Comparison of ENCODE assay signal across 19 mouse cellular contexts in genomic region chr17:83339368-83340085, GRCm38 (mm10). TPM values are rescaled to one million over a fixed set of nuclear protein-coding genes. Genes with fewer than 3 reads are reported as not detected.
DNase-seq lines count a peak whose midpoint lies in the region; ATAC-seq and TF ChIP-seq lines count a peak whose summit lies in the region.
"Had no signal": no experiment of that assay in that cellular context is flagged by ENCODE, and none has a peak within 500 bp of the region (broad histone marks: within the 10 kb centered on the region; RNA-seq: fewer than 3 reads in every experiment).

No protein-coding gene starts in this region.

- H3K27ac ChIP-seq in spleen, adult 2 months (ENCODE audit: insufficient read depth, low read length): peak overlapping the region; percentile 83
- no peak overlapping the region for H3K27ac ChIP-seq in intestine, postnatal 0 days (ENCODE audit: low read depth, low read length)
- H3K27ac ChIP-seq in stomach, embryonic 15.5 days: no peak overlapping the region
- H3K27ac ChIP-seq in hindbrain, embryonic 12.5 days: no peak overlapping the region
- H3K27ac ChIP-seq in hindbrain, embryonic 13.5 days: no peak overlapping the region
- H3K27ac ChIP-seq: forebrain, embryonic 15.5 days; limb, embryonic 10.5 days; midbrain, embryonic 15.5 days had no signal

- peaks cover 6% of the 10 kb centered on the region; the same call in 1 of the 2 replicates for H3K4me1 ChIP-seq in spleen, adult 2 months (ENCODE audit: control insufficient read depth, insufficient read depth, insufficient read length)
- 0 out of 2 replicates have a peak, but pooled peaks cover 4% of the 10 kb centered on the region for H3K4me1 ChIP-seq in intestine, postnatal 0 days (replicated peaks; ENCODE audit: control insufficient read depth, insufficient read depth, low read length)
- H3K4me1 ChIP-seq in stomach, embryonic 15.5 days: no peaks in the 10 kb centered on the region
- H3K4me1 ChIP-seq in hindbrain, embryonic 12.5 days: peaks cover 16% of the 10 kb centered on the region
- peaks cover 9% of the 10 kb centered on the region; the same call in 1 of the 2 replicates for H3K4me1 ChIP-seq in hindbrain, embryonic 13.5 days (replicated peaks)
- H3K4me1 ChIP-seq: forebrain, embryonic 15.5 days; midbrain, embryonic 15.5 days had no signal

- DNase-seq in spleen, adult 2 months (ENCODE audit: low read depth in 1 of 2, low spot score in 2 of 2): peak; percentile 55 to 58
- no peak for DNase-seq in spleen, postnatal 4 days (ENCODE audit: low spot score in 2 of 2)
- no peak for DNase-seq in kidney, adult 11 months
- DNase-seq: cerebellum, adult 18-20 months; gastrocnemius, postnatal 14 days; heart, adult 18-20 months; heart, postnatal 36 days; right cerebral cortex, postnatal 4 days had no signal

- H3K4me3 ChIP-seq in spleen, adult 2 months (ENCODE audit: extremely low read depth, insufficient read depth, insufficient read length): no peak overlapping the region
- no peak overlapping the region for H3K4me3 ChIP-seq in intestine, postnatal 0 days (ENCODE audit: low read depth, low read length)
- H3K4me3 ChIP-seq in stomach, embryonic 15.5 days (replicated peaks): no peak overlapping the region
- no peak overlapping the region for H3K4me3 ChIP-seq in hindbrain, embryonic 12.5 days
- H3K4me3 ChIP-seq in hindbrain, embryonic 13.5 days: no peak overlapping the region
- H3K4me3 ChIP-seq: forebrain, embryonic 15.5 days; limb, embryonic 10.5 days; megakaryocyte, embryonic 14.5 days; midbrain, embryonic 15.5 days had no signal

- H3K4me2 ChIP-seq in intestine, postnatal 0 days (replicated peaks; ENCODE audit: low read depth): no peak overlapping the region
- no peak overlapping the region for H3K4me2 ChIP-seq in stomach, embryonic 15.5 days
- H3K4me2 ChIP-seq in hindbrain, embryonic 12.5 days (replicated peaks): no peak overlapping the region
- H3K4me2 ChIP-seq in hindbrain, embryonic 13.5 days: no peak overlapping the region
- H3K4me2 ChIP-seq: forebrain, embryonic 15.5 days; midbrain, embryonic 15.5 days had no signal

- H3K9me3 ChIP-seq in intestine, postnatal 0 days (ENCODE audit: control insufficient read depth): no peaks in the 10 kb centered on the region
- H3K9me3 ChIP-seq in stomach, embryonic 15.5 days: no peaks in the 10 kb centered on the region
- H3K9me3 ChIP-seq in hindbrain, embryonic 12.5 days (replicated peaks): no peaks in the 10 kb centered on the region
- no peaks in the 10 kb centered on the region for H3K9me3 ChIP-seq in hindbrain, embryonic 13.5 days
- H3K9me3 ChIP-seq: forebrain, embryonic 15.5 days; limb, embryonic 10.5 days; megakaryocyte, embryonic 14.5 days; midbrain, embryonic 15.5 days had no signal

- TF ChIP-seq POLR2A in spleen, adult 2 months (IDR thresholded peaks at IDR 0.05; ENCODE audit: low read depth, low read length): 0 out of 2 replicates have a peak, but pooled peaks have one; percentile 10

- ATAC-seq in activated CD4-positive, CD25-positive, alpha-beta regulatory T cell, adult 4 months: peak; percentile 67
- peak; percentile 60; the same call in 1 of the 2 replicates for ATAC-seq in intestine, postnatal 0 days
- 0 out of 2 replicates have a peak, but pooled peaks have one; percentile 50 for ATAC-seq in stomach, embryonic 15.5 days (ENCODE audit: insufficient read depth, low FRiP score, low read depth)
- no peak for ATAC-seq in hindbrain, embryonic 12.5 days (ENCODE audit: low FRiP score)
- ATAC-seq in hindbrain, embryonic 13.5 days (ENCODE audit: low FRiP score): no peak
- ATAC-seq: forebrain, embryonic 15.5 days; hindbrain, embryonic 16.5 days; midbrain, embryonic 15.5 days had no signal

- no peak overlapping the region for H3K9ac ChIP-seq in intestine, postnatal 0 days (ENCODE audit: low read depth, low read length)
- no peak overlapping the region for H3K9ac ChIP-seq in stomach, embryonic 15.5 days
- H3K9ac ChIP-seq in hindbrain, embryonic 12.5 days: no peak overlapping the region
- no peak overlapping the region for H3K9ac ChIP-seq in hindbrain, embryonic 13.5 days
- H3K9ac ChIP-seq: forebrain, embryonic 15.5 days; midbrain, embryonic 15.5 days had no signal

- H3K36me3 ChIP-seq in spleen, adult 2 months (ENCODE audit: control insufficient read depth, insufficient read depth, low read length): no peaks in the 10 kb centered on the region
- H3K36me3 ChIP-seq in intestine, postnatal 0 days (ENCODE audit: control insufficient read depth, insufficient read depth): no peaks in the 10 kb centered on the region
- H3K36me3 ChIP-seq in stomach, embryonic 15.5 days: no peaks in the 10 kb centered on the region
- no peaks in the 10 kb centered on the region for H3K36me3 ChIP-seq in hindbrain, embryonic 12.5 days
- H3K36me3 ChIP-seq in hindbrain, embryonic 13.5 days: no peaks in the 10 kb centered on the region
- H3K36me3 ChIP-seq: forebrain, embryonic 15.5 days; G1E; limb, embryonic 10.5 days; midbrain, embryonic 15.5 days had no signal

- H3K27me3 ChIP-seq in spleen, adult 2 months (ENCODE audit: control insufficient read depth, insufficient read depth, low read length): no peaks in the 10 kb centered on the region
- H3K27me3 ChIP-seq in intestine, postnatal 0 days (replicated peaks; ENCODE audit: control insufficient read depth, insufficient read depth, low read length): no peaks in the 10 kb centered on the region
- H3K27me3 ChIP-seq in stomach, embryonic 15.5 days (replicated peaks): no peaks in the 10 kb centered on the region
- H3K27me3 ChIP-seq in hindbrain, embryonic 12.5 days: no peaks in the 10 kb centered on the region
- no peaks in the 10 kb centered on the region for H3K27me3 ChIP-seq in hindbrain, embryonic 13.5 days
- H3K27me3 ChIP-seq: forebrain, embryonic 15.5 days; midbrain, embryonic 15.5 days had no signal

- 48% methylated on average over 13 of the region's 13 CpGs for WGBS in spleen, adult 2 months
- 62% methylated on average over 13 of the region's 13 CpGs for WGBS in intestine, postnatal 0 days
- WGBS in stomach, embryonic 15.5 days: 74% methylated on average over 13 of the region's 13 CpGs
- 78% methylated on average over 13 of the region's 13 CpGs for WGBS in hindbrain, embryonic 12.5 days
- WGBS in hindbrain, embryonic 13.5 days: 81% methylated on average over 13 of the region's 13 CpGs

- no peak for TF ChIP-seq CTCF in spleen, adult 2 months (IDR thresholded peaks at IDR 0.05; ENCODE audit: extremely low read depth, insufficient read depth, insufficient read length, insufficient replicate concordance)
- peak; percentile 24; the same call in 1 of the 2 replicates for TF ChIP-seq CTCF in intestine, postnatal 0 days (IDR thresholded peaks at IDR 0.05; ENCODE audit: low read depth)

RNA-seq across cellular contexts. Expression of gene Eml4, which starts 11.2 kb away (rescaled TPM):
- polyA plus RNA-seq in spleen, adult 2 months (2012; rRNA removed): 13.7 and 15.0 TPM in 2 replicates
- polyA plus RNA-seq in activated CD4-positive, CD25-positive, alpha-beta regulatory T cell, adult 4 months (2017; shearing (Covaris generic)): 10 to 100 TPM; 14.0 to 15.2 TPM
- 13.2 and 15.0 TPM in 2 replicates for polyA plus RNA-seq in intestine, postnatal 0 days (2015; fragmentation: Nextera tagmentation; extraction: Ambion mirVana)
- 30.5 and 31.1 TPM in 2 replicates for polyA plus RNA-seq in stomach, embryonic 15.5 days (2015; fragmentation: Nextera tagmentation; extraction: Ambion mirVana)
- 57.9 and 59.7 TPM in 2 replicates for polyA plus RNA-seq in hindbrain, embryonic 12.5 days (2016; fragmentation: Nextera tagmentation; extraction: Ambion mirVana)
- 32.3 and 32.5 TPM in 2 replicates for polyA plus RNA-seq in hindbrain, embryonic 13.5 days (2015; fragmentation: Nextera tagmentation; extraction: Ambion mirVana)

Comparison
In these comparisons a context has a peak if more than half of its experiments do, and no peak if none do; other contexts are left out.
1. DNase-seq: peak in spleen, adult 2 months (2 of 2); none in spleen, postnatal 4 days (0 of 2) and kidney, adult 11 months (single experiment).
2. ATAC-seq: peak in activated CD4-positive, CD25-positive, alpha-beta regulatory T cell, adult 4 months (single experiment), intestine, postnatal 0 days (single experiment) and stomach, embryonic 15.5 days (single experiment); none in hindbrain, embryonic 12.5 days (single experiment) and hindbrain, embryonic 13.5 days (single experiment).